Mouse (Mus musculus): ENCODE results near the gene Zfp131.

- TF ChIP-seq CTCF (IDR thresholded peaks at IDR 0.05; ENCODE audit: extremely low read depth, insufficient read length, insufficient replicate concordance, low read depth, low read length) (no peak), POLR2A (IDR thresholded peaks at IDR 0.05; ENCODE audit: low read depth, low read length) (no peak)
These were observed 18.2 kb upstream of the Zfp131 start for GRCm38 (mm10) chr13:119808937-119809336.
